Mouse (Mus musculus) lung, adult 2 months (tissue): ENCODE data around the gene Chrna4.

ENCODE experiments used
- CTCF ChIP-seq: fragments of 200-500 bp; IDR thresholded peaks from 2 replicates; pipeline ENCODE4 v1.5.1; 2011; ENCODE audit warnings: mild to moderate bottlenecking, low read length, control low read depth; ENCODE audit not compliant: insufficient read depth
- POLR2A ChIP-seq: fragments of 200-500 bp; IDR thresholded peaks from 2 replicates; pipeline ENCODE4 v1.6.1; 2011; ENCODE audit warnings: low read depth, mild to moderate bottlenecking, control low read depth, low read length, borderline replicate concordance; ENCODE audit errors: extremely low read depth

- TF ChIP-seq CTCF, result no peak
- TF ChIP-seq POLR2A, result no peak
Measured at GRCm38 (mm10) chr2:181044001-181044400, 655 bp upstream of the Chrna4 start.
